Mouse (Mus musculus) lung, embryonic 14.5 days (tissue): ENCODE data around the gene Ano6. TPM values are rescaled to one million over a fixed set of nuclear protein-coding genes. Genes with fewer than 3 reads are reported as not detected.
A peak's percentile ranks its signal among the peaks of the same experiment; 100 is the strongest.

Experiments used
- ATAC-seq: fragments of 200-750 bp; cut with Nextera tagmentation; 2 replicates; pipeline ENCODE4 v1.8.0; 2017; ENCODE audit warnings: mild to moderate bottlenecking, moderate TSS enrichment, moderate library complexity; ENCODE audit not compliant: insufficient read depth
- DNase-seq: peaks from one replicate; pipeline ENCODE4 v3.0.0-alpha.2; 2015
- H3K27ac ChIP-seq: fragments of 300-500 bp; sonication (generic); 2 replicates; pipeline ENCODE4 v1.5.1; 2014; ENCODE audit warnings: low read depth, mild to moderate bottlenecking, moderate library complexity
- H3K27me3 ChIP-seq: fragments of 300-500 bp; sonication (generic); 2 replicates; pipeline ENCODE4 v1.6.1; 2014; ENCODE audit warnings: low read length, control low read depth; ENCODE audit not compliant: insufficient read depth
- H3K36me3 ChIP-seq: fragments of 300-500 bp; sonication (generic); 2 replicates; pipeline ENCODE4 v1.6.1; 2014; ENCODE audit warnings: control low read depth; ENCODE audit not compliant: insufficient read depth
- H3K4me1 ChIP-seq: fragments of 300-500 bp; sonication (generic); 2 replicates; pipeline ENCODE4 v1.6.1; 2014; ENCODE audit warnings: antibody characterized with exemption, control low read depth; ENCODE audit not compliant: insufficient read depth
- H3K4me2 ChIP-seq: fragments of 300-500 bp; sonication (generic); 2 replicates; pipeline ENCODE4 v1.6.1; 2014; ENCODE audit warnings: mild to moderate bottlenecking
- H3K4me3 ChIP-seq: fragments of 300-500 bp; sonication (generic); 2 replicates; pipeline ENCODE4 v1.5.1; 2014; ENCODE audit warnings: low read depth, low read length
- H3K9ac ChIP-seq: fragments of 300-500 bp; sonication (generic); 2 replicates; pipeline ENCODE4 v1.6.1; 2014
- H3K9me3 ChIP-seq: fragments of 300-500 bp; sonication (generic); 2 replicates; pipeline ENCODE4 v1.6.1; 2016; ENCODE audit warnings: low read depth, low read length, control low read depth
- CTCF ChIP-seq: IDR thresholded peaks from 2 replicates; pipeline ENCODE4 v1.5.1; 2016; ENCODE audit warnings: antibody characterized with exemption, low read depth
- WGBS: fragments of 180-500 bp; shearing (Covaris S2); extraction: QIAGEN DNeasy Blood & Tissue Kit; methylation state at CpG from one replicate; pipeline ENCODE4 v1.1.7; 2014; 5-methylcytosine and 5-hydroxymethylcytosine counted together
- polyA plus RNA-seq: library from polyadenylated mRNA; unstranded; fragments of >200 nt; fragmentation: Nextera tagmentation; extraction: Ambion mirVana; gene quantifications from 2 replicates; pipeline ENCODE4 v1.2.1, GENCODE M21; 2014

Ano6 gene
- polyA plus RNA-seq, 1 experiment from 2014 or later: 54.7 TPM

DNA sequence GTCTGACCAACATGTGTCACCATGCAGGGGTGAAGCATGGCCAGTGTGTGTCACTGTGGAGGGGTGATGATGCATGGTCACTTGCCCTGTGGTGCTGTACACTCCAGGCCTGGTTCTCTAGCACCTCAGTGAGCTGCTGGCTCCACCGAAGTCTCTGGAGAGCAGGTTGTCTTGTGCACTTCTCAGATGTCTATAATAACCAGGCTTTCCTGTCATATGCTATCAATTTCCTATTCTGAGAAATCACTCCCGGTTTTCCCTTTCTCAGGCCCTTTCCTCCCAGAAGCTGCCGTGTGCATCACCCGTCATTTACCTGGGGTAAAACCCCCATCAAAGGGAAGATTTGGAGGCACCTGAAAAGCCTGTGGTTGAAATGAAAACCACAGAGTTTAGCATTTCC, 101.5 kb downstream of the Ano6 start:
- Histone ChIP-seq H3K4me2 (no peak overlapping the region), H3K27me3 (no peaks in the 10 kb centered on the region), H3K4me3 (no peak overlapping the region), H3K4me1 (no peaks in the 10 kb centered on the region), H3K27ac (no peak overlapping the region), H3K9me3 (no peaks in the 10 kb centered on the region), H3K36me3 (0 out of 2 replicates have a peak, but pooled peaks cover 3% of the 10 kb centered on the region), H3K9ac (no peak overlapping the region)
- ATAC-seq (no peak), DNase-seq (no peak)
- no peak for TF ChIP-seq CTCF
- 74% methylated on average over 4 of the region's 4 CpGs for WGBS

DNA sequence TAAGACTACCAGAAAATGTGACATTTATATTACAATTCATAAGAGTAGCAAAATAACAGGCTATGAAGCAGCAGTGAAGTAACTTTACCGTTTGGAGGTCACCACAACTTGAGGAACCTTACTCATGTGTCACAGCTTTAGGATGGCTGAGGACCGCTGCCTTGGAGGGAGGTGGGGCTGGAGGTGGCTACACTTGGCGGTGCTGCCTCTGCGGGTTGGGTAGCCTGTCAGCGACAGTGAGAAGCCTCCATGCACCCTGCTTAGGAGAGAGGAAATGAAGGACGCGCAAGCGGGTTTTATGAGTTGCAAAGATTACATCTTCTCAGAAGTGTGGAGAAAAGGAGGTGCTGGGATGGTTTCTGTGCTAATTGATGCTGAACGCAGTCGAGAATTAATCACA, 102.3 kb downstream of the Ano6 start:
- no peak for ATAC-seq
- no peak overlapping the region for H3K4me3 ChIP-seq

GRCm38 (mm10) chr15:95895699-95896098, 105.1 kb downstream of the Ano6 start:
- Histone ChIP-seq H3K36me3 (0 out of 2 replicates have a peak, but pooled peaks cover 3% of the 10 kb centered on the region), H3K4me1 (no peaks in the 10 kb centered on the region), H3K27ac (no peak overlapping the region), H3K4me3 (no peak overlapping the region), H3K4me2 (no peak overlapping the region), H3K27me3 (no peaks in the 10 kb centered on the region), H3K9me3 (no peaks in the 10 kb centered on the region), H3K9ac (no peak overlapping the region)
- WGBS: 85% methylated on average over 7 of the region's 7 CpGs
- no peak for TF ChIP-seq CTCF
- DNase-seq (no peak), ATAC-seq (no peak)

More for the DNA sequence above, 102.3 kb downstream of the Ano6 start:
- Histone ChIP-seq H3K9ac (no peak overlapping the region), H3K27ac (no peak overlapping the region), H3K4me1 (no peaks in the 10 kb centered on the region), H3K36me3 (0 out of 2 replicates have a peak, but pooled peaks cover 3% of the 10 kb centered on the region), H3K27me3 (no peaks in the 10 kb centered on the region), H3K4me2 (no peak overlapping the region), H3K9me3 (no peaks in the 10 kb centered on the region)
- 71% methylated on average over 10 of the region's 10 CpGs for WGBS
- no peak for TF ChIP-seq CTCF
- no peak for DNase-seq

GRCm38 (mm10) chr15:95897653-95898052, 107.0 kb downstream of the Ano6 start:
- Histone ChIP-seq H3K27me3 (no peaks in the 10 kb centered on the region), H3K4me3 (no peak overlapping the region), H3K9ac (no peak overlapping the region), H3K36me3 (0 out of 2 replicates have a peak, but pooled peaks cover 3% of the 10 kb centered on the region), H3K9me3 (no peaks in the 10 kb centered on the region), H3K4me1 (no peaks in the 10 kb centered on the region), H3K4me2 (no peak overlapping the region), H3K27ac (no peak overlapping the region)
- ATAC-seq (no peak), DNase-seq (no peak)
- whole genome bisulfite sequencing: 50% methylated on average over 12 of the region's 12 CpGs
- TF ChIP-seq CTCF: no peak

- H3K4me2 ChIP-seq: no peak overlapping the region
- no peak overlapping the region for H3K27ac ChIP-seq
- H3K36me3 ChIP-seq: 0 out of 2 replicates have a peak, but pooled peaks cover 3% of the 10 kb centered on the region
- TF ChIP-seq CTCF: no peak
- no peaks in the 10 kb centered on the region for H3K27me3 ChIP-seq
- 91% methylated on average over 6 of the region's 6 CpGs for WGBS
- no peak overlapping the region for H3K9ac ChIP-seq
- H3K9me3 ChIP-seq: no peaks in the 10 kb centered on the region
- ATAC-seq (no peak), DNase-seq (no peak)
- no peaks in the 10 kb centered on the region for H3K4me1 ChIP-seq
- no peak overlapping the region for H3K4me3 ChIP-seq
Observed at GRCm38 (mm10) chr15:95898438-95898837, 107.8 kb downstream of the Ano6 start.

- ATAC-seq (no peak), DNase-seq (no peak)
- no peaks in the 10 kb centered on the region for H3K9me3 ChIP-seq
- H3K9ac ChIP-seq: no peak overlapping the region
- no peaks in the 10 kb centered on the region for H3K36me3 ChIP-seq
- no peak for TF ChIP-seq CTCF
- peaks cover 18% of the 10 kb centered on the region for H3K4me1 ChIP-seq
- no peak overlapping the region for H3K27ac ChIP-seq
- H3K4me2 ChIP-seq: no peak overlapping the region
- no peaks in the 10 kb centered on the region for H3K27me3 ChIP-seq
- WGBS: 85% methylated on average over 5 of the region's 5 CpGs
- no peak overlapping the region for H3K4me3 ChIP-seq
Observed at GRCm38 (mm10) chr15:95902396-95902795, 111.8 kb downstream of the Ano6 start.

DNA sequence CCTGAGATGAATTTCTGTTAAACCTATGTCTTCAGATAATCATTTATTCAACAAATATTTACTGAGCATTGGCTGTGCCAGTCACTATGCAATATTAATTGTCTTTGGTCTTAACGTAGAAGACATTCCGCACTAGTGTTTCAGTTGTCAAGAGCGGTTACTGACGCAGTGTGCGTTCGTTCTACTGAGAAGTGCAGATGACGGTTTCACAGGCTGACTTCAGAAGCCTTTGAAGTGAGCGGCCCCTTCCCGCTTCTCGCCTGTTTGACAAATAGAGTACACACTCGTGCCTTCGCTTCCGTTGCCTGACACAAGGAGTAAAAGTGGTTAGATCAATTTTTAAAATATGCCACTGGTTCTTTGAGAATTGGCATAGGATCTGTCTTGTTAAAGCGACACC, 113.6 kb downstream of the Ano6 start:
- Histone ChIP-seq H3K9me3 (no peaks in the 10 kb centered on the region), H3K36me3 (no peaks in the 10 kb centered on the region), H3K9ac (no peak overlapping the region), H3K4me1 (peaks cover 18% of the 10 kb centered on the region), H3K4me3 (no peak overlapping the region), H3K4me2 (peak overlapping the region; percentile 16; the same call in 1 of the 2 replicates), H3K27me3 (no peaks in the 10 kb centered on the region), H3K27ac (no peak overlapping the region)
- WGBS: 21% methylated on average over 14 of the region's 14 CpGs
- TF ChIP-seq CTCF: no peak
- DNase-seq (peak; percentile 69), ATAC-seq (no peak)
